Mouse (Mus musculus): ENCODE data around the gene Ercc6. TPM values are rescaled to one million over a fixed set of nuclear protein-coding genes. Genes with fewer than 3 reads are reported as not detected.

Gene Ercc6
- polyA plus RNA-seq, 1 experiment from 2014 or later, result 8.4 TPM

GRCm38 (mm10) chr14:32472996-32473395 lies 40.3 kb upstream of the Ercc6 start:
- Histone ChIP-seq H3K9ac (ENCODE audit: low read length) (no peak overlapping the region), H3K9me3 (ENCODE audit: control insufficient read depth, low read length) (no peaks in the 10 kb centered on the region), H3K4me2 (replicated peaks; ENCODE audit: low read depth) (no peak overlapping the region), H3K4me3 (ENCODE audit: low read depth, low read length) (no peak overlapping the region), H3K27ac (replicated peaks) (no peak overlapping the region), H3K4me1 (replicated peaks; ENCODE audit: control insufficient read depth, insufficient read depth) (no peaks in the 10 kb centered on the region), H3K27me3 (ENCODE audit: control insufficient read depth, insufficient read depth, low read length) (no peaks in the 10 kb centered on the region), H3K36me3 (ENCODE audit: control insufficient read depth, insufficient read depth, low read length) (no peaks in the 10 kb centered on the region)
- TF ChIP-seq EP300 (optimal IDR thresholded peaks at IDR 0.05), result no peak
- TF ChIP-seq CTCF (IDR thresholded peaks at IDR 0.05; ENCODE audit: low read depth), result peak; percentile 86
- DNase-seq (ENCODE audit: low spot score), result peak; percentile 69
- 10% methylated on average over 4 of the region's 4 CpGs for WGBS
- ATAC-seq (ENCODE audit: low FRiP score, low TSS enrichment), result peak; percentile 35; the same call in 1 of the 2 replicates

- H3K4me3 ChIP-seq (ENCODE audit: low read depth, low read length), result no peak overlapping the region
- H3K4me2 ChIP-seq (replicated peaks; ENCODE audit: low read depth), result no peak overlapping the region
- no peaks in the 10 kb centered on the region for H3K9me3 ChIP-seq (ENCODE audit: control insufficient read depth, low read length)
- no peak for ATAC-seq (ENCODE audit: low FRiP score, low TSS enrichment)
- DNase-seq (ENCODE audit: low spot score), result no peak
- 74% methylated on average over 6 of the region's 6 CpGs for WGBS
- H3K9ac ChIP-seq (ENCODE audit: low read length), result no peak overlapping the region
- H3K27me3 ChIP-seq (ENCODE audit: control insufficient read depth, insufficient read depth, low read length), result no peaks in the 10 kb centered on the region
- H3K27ac ChIP-seq (replicated peaks), result no peak overlapping the region
- no peaks in the 10 kb centered on the region for H3K4me1 ChIP-seq (replicated peaks; ENCODE audit: control insufficient read depth, insufficient read depth)
- no peaks in the 10 kb centered on the region for H3K36me3 ChIP-seq (ENCODE audit: control insufficient read depth, insufficient read depth, low read length)
- TF ChIP-seq EP300 (optimal IDR thresholded peaks at IDR 0.05) (no peak), CTCF (IDR thresholded peaks at IDR 0.05; ENCODE audit: low read depth) (no peak)
Measured at GRCm38 (mm10) chr14:32476559-32476958, 36.8 kb upstream of the Ercc6 start.

- Histone ChIP-seq H3K36me3 (ENCODE audit: control insufficient read depth, insufficient read depth, low read length) (no peaks in the 10 kb centered on the region), H3K4me3 (ENCODE audit: low read depth, low read length) (no peak overlapping the region), H3K27ac (replicated peaks) (no peak overlapping the region), H3K4me2 (replicated peaks; ENCODE audit: low read depth) (no peak overlapping the region), H3K4me1 (replicated peaks; ENCODE audit: control insufficient read depth, insufficient read depth) (no peaks in the 10 kb centered on the region), H3K27me3 (ENCODE audit: control insufficient read depth, insufficient read depth, low read length) (no peaks in the 10 kb centered on the region), H3K9ac (ENCODE audit: low read length) (no peak overlapping the region), H3K9me3 (ENCODE audit: control insufficient read depth, low read length) (no peaks in the 10 kb centered on the region)
- DNase-seq (ENCODE audit: low spot score) (no peak), ATAC-seq (ENCODE audit: low FRiP score, low TSS enrichment) (no peak)
- TF ChIP-seq EP300 (optimal IDR thresholded peaks at IDR 0.05) (no peak), CTCF (IDR thresholded peaks at IDR 0.05; ENCODE audit: low read depth) (no peak)
- WGBS, result 52% methylated on average over 1 of the region's 1 CpGs
Measured at GRCm38 (mm10) chr14:32477581-32477980, 35.7 kb upstream of the Ercc6 start.

GRCm38 (mm10) chr14:32482061-32482460 lies 31.3 kb upstream of the Ercc6 start:
- Histone ChIP-seq H3K27me3 (ENCODE audit: control insufficient read depth, insufficient read depth, low read length) (no peaks in the 10 kb centered on the region), H3K9me3 (ENCODE audit: control insufficient read depth, low read length) (no peaks in the 10 kb centered on the region), H3K9ac (ENCODE audit: low read length) (no peak overlapping the region), H3K4me2 (replicated peaks; ENCODE audit: low read depth) (no peak overlapping the region), H3K36me3 (ENCODE audit: control insufficient read depth, insufficient read depth, low read length) (no peaks in the 10 kb centered on the region), H3K27ac (replicated peaks) (no peak overlapping the region), H3K4me3 (ENCODE audit: low read depth, low read length) (no peak overlapping the region), H3K4me1 (replicated peaks; ENCODE audit: control insufficient read depth, insufficient read depth) (no peaks in the 10 kb centered on the region)
- no peak for DNase-seq (ENCODE audit: low spot score)
- ATAC-seq (ENCODE audit: low FRiP score, low TSS enrichment), result no peak
- TF ChIP-seq CTCF (IDR thresholded peaks at IDR 0.05; ENCODE audit: low read depth) (peak; percentile 94), EP300 (optimal IDR thresholded peaks at IDR 0.05) (no peak)
- 2% methylated on average over 3 of the region's 3 CpGs for WGBS

- 7% methylated on average over 13 of the region's 13 CpGs for WGBS
- TF ChIP-seq CTCF (IDR thresholded peaks at IDR 0.05; ENCODE audit: low read depth) (no peak), EP300 (optimal IDR thresholded peaks at IDR 0.05) (no peak)
- no peak overlapping the region for H3K9ac ChIP-seq (ENCODE audit: low read length)
- no peak overlapping the region for H3K27ac ChIP-seq (replicated peaks)
- H3K9me3 ChIP-seq (ENCODE audit: control insufficient read depth, low read length), result no peaks in the 10 kb centered on the region
- ATAC-seq (ENCODE audit: low FRiP score, low TSS enrichment), result peak; percentile 83
- H3K36me3 ChIP-seq (ENCODE audit: control insufficient read depth, insufficient read depth, low read length), result no peaks in the 10 kb centered on the region
- H3K4me3 ChIP-seq (ENCODE audit: low read depth, low read length), result peak overlapping the region; percentile 27; the same call in 1 of the 2 replicates
- H3K4me2 ChIP-seq (replicated peaks; ENCODE audit: low read depth), result peak overlapping the region; percentile 43
- no peaks in the 10 kb centered on the region for H3K4me1 ChIP-seq (replicated peaks; ENCODE audit: control insufficient read depth, insufficient read depth)
- H3K27me3 ChIP-seq (ENCODE audit: control insufficient read depth, insufficient read depth, low read length), result no peaks in the 10 kb centered on the region
- peak; percentile 70 for DNase-seq (ENCODE audit: low spot score)
Measured at GRCm38 (mm10) chr14:32492521-32492920, 20.8 kb upstream of the Ercc6 start.

- Histone ChIP-seq H3K9ac (ENCODE audit: low read length) (no peak overlapping the region), H3K36me3 (ENCODE audit: control insufficient read depth, insufficient read depth, low read length) (no peaks in the 10 kb centered on the region), H3K27ac (replicated peaks) (no peak overlapping the region), H3K4me1 (replicated peaks; ENCODE audit: control insufficient read depth, insufficient read depth) (no peaks in the 10 kb centered on the region), H3K27me3 (ENCODE audit: control insufficient read depth, insufficient read depth, low read length) (no peaks in the 10 kb centered on the region), H3K4me2 (replicated peaks; ENCODE audit: low read depth) (no peak overlapping the region), H3K4me3 (ENCODE audit: low read depth, low read length) (no peak overlapping the region), H3K9me3 (ENCODE audit: control insufficient read depth, low read length) (no peaks in the 10 kb centered on the region)
- WGBS, result 69% methylated on average over 8 of the region's 8 CpGs
- TF ChIP-seq EP300 (optimal IDR thresholded peaks at IDR 0.05), result no peak
- no peak for TF ChIP-seq CTCF (IDR thresholded peaks at IDR 0.05; ENCODE audit: low read depth)
- ATAC-seq (ENCODE audit: low FRiP score, low TSS enrichment), result no peak
- no peak for DNase-seq (ENCODE audit: low spot score)
Measured at GRCm38 (mm10) chr14:32496115-32496850, 17.0 kb upstream of the Ercc6 start.

All from stomach, postnatal 0 days (tissue).